Mouse (Mus musculus): Measurements from ENCODE around the gene Ttc27.

GRCm38 (mm10) chr17:74673251-74673650 is 44.3 kb upstream of the Ttc27 start:
- TF ChIP-seq CTCF (IDR thresholded peaks at IDR 0.05; ENCODE audit: control insufficient read depth, insufficient read depth, low read length): no peak
- no peak for TF ChIP-seq POLR2A (IDR thresholded peaks at IDR 0.05; ENCODE audit: borderline replicate concordance, control insufficient read depth, low read depth, low read length)

Data from bone marrow, adult 2 months (tissue).